Mouse (Mus musculus): ENCODE results near the gene Prkca.

The Prkca gene

DNA sequence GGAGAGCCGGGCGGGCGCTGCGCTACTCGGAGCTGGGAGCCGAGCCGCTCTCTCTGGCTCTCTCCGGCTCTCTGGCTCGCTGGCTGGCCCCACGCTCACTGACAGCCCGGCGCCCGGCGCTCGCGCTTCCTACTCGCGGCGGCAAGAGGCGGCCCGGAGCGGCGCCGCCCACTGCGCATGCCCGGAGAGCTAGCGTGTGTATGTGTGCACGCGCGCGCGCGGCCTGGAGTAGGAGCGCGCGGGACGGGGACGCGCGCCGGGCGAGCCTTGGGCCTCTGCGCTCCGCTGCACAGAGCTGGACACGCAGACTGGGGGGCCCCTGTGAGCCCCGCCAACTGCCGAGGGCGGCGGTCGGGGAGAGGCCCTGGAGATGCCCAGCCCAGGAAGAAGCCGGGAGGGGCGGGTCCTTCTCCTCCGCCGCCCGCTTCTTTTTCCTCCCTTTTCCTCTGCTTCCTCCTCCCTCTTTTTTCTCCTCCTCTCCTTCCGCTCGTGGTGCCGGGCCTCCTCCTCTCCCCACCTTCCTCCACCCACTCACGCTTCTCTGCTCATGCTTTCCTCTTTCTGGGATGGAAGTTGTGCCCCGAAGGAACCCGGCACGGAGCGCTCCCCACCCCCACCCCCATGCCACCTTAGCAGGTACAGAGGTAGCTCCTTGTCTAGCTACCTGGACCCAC, at the start of gene Prkca:
Gene Prkca, minus strand, starts transcription at position 140 of the 674 bp plus-strand sequence.
- DNase-seq (ENCODE audit: low spot score in 2 of 2): peak; percentile 76 to 94

DNA sequence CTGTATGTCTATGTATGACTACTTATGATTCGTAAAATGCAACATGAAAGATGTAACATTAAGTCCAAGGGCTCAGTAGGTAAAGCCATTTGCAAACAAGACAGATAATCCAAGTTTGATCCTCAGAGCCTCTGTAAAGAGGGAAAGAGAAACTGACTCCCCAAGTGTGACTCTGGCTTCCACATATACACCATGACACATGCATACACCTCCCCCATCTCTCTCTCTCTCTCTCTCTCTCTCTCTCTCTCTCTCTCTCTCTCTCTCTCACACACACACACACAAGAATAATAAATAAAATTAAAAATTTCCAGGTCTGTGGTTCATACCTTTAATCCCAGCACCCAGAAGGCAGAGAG, 41.9 kb upstream of the Prkca start:
- DNase-seq (ENCODE audit: low spot score in 2 of 2): no peak

DNA sequence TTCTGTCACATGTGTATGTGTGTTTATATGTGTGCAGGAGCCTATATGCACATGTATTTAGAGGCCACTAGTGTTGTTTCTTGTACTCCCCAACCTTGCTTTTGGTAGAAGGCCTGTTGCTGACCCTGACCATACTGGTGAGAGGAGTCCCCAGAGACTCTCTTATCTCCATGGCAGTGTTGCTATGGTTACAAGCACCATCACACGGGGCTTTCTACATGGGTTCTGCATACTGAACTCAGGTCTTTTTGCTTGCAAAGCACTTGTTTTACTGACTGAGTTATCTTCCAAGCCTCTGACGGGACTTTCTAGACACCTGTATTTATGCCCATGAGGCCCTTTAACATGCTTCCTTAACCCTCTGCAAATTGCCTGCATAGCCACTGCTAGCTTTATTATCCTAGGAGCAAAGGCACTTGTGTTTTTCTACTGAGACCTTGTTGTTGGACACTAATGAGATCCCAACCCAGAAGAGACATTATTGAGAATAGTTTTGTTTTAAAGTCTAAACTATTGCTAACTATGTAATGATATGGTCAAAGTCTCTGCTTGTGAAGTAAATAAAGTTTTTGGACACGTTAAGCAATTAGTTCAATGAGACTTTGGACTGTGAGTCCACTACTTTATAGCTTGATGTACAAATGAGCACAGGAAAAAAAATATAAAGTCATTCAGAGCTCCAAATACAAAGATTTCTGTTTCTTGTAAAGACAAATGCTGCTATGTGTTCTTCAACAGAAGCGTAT, 41.4 kb upstream of the Prkca start:
- DNase-seq (ENCODE audit: low spot score in 2 of 2): no peak

DNA sequence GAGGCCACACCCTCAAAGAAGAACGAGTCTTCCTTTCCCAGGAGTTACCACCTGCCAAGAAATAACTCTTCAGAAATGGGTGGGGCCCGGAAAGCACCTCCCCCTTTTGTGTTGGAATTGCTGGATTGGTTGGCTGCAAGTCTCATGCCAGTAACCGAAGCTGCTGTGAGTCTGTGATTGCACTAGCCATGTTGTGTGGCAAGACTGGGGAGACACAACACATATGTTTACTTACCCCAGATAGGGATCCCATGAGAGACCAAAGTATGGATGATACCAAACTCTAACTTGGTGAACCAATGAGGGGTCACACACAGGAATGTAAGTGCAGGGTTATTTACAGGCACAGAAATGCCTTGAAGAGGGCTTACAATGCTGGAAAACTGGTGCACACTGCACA, 38.9 kb upstream of the Prkca start:
- DNase-seq (ENCODE audit: low spot score in 2 of 2): no peak

DNA sequence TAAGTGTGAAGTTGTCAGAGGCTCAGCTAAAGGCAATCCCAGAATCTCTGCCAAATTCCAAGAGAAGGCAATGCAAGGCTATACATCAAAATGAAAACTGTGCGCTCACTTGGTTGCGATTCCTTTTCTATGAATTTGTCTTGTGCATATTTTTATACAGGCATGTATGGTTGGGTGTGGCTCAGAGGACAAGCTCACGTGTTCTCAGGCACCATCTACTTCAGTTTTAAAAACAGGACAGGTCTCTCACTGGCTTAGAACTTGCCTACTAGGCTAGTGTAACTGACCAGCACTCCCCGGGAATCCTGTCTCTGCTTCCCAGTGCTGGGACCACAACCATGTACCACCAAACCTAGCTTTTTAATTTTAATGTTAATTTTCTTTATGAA, 34.6 kb upstream of the Prkca start:
- DNase-seq (ENCODE audit: low spot score in 2 of 2): no peak

DNA sequence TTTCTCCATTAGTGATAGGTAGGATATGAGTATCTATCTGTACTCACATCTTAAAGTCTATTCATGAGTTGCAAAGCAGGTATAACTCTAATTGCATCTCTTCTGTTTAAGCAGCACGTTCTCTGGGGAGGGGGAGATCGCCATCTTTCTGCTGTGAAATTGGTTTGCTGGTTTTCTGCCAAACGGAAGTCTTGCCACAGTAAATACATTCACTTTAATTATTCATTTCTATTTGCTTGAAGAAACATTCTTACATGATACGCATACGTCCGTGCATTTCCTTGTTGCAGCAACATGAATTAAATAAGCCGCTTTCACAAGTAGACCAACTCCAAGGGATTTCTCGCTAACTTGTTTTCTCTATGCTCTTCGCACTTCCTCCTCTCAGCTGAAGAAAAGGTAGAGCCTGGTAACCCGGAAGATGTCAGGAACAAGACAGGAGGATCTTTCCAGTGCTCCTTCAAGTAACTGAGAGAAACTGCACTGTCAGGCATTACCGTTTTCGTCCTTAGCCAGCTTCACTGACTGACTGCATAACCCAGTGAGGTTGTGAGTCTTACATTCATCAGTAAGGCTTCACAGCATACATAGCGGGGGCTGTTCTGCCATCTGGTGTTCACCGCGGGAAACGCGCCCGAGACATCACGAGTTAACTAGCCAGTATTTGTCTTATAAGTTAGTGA, 34.1 kb upstream of the Prkca start:
- peak; percentile 52 to 90 for DNase-seq (ENCODE audit: low spot score in 2 of 2)

DNA sequence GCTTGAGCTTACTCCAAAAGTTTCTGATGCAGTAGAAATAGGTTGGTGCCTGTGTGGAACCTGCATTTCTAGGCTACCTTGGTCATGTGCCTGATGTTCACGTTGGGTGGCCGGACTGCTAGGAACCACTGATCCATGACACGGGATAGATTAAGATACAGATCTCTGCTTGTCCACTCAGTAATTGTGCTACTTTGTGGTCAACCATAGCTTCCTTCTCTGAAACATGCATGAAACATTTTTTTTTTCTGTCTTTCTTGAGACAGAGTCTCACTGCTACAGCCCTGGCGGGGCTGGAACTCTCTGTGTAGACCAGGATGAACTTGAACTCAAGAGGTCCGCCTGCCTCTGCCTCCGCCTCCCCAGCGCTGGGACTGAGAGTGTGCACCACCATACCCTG, 33.1 kb upstream of the Prkca start:
- no peak for DNase-seq (ENCODE audit: low spot score in 2 of 2)

DNA sequence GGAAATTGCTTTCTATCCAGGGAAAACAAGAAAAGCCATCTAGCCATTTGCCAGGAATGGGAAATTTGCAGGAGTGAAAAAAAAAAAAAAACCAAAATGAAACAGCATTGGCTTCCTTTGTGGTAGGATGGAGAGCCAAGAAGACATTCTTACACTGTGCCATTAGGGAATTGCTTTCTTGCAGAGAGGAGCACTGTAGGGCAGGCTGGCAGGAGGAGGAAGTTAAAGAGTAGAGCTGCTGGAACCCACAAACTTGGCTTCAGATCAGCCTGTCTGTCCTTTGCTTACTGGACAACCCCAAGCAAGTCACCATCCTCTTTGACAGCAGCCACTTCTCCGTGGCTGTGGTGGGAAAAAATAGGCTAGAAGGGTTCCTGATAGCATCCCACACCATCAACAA, 23.3 kb upstream of the Prkca start:
- DNase-seq (ENCODE audit: low spot score in 2 of 2): no peak

DNA sequence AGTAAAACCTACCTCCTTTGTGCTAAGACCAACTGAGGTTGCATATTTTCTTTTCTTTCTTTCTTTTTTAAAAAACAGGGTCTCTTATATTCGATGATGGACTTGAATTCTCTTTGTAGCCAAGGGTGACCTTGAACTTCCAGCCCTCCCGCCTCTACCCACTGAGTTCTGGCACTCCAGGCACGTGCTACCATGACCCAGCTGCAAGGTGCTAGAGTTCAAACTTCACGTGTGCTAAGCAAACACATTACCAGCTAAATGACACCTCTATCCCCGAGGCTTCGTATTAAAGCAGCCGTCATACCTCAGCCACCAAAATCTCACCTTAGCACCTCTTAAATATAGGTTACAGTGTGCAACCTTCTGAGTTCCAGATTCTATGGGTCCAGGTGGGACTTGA, 21.9 kb upstream of the Prkca start:
- no peak for DNase-seq (ENCODE audit: low spot score in 2 of 2)

DNA sequence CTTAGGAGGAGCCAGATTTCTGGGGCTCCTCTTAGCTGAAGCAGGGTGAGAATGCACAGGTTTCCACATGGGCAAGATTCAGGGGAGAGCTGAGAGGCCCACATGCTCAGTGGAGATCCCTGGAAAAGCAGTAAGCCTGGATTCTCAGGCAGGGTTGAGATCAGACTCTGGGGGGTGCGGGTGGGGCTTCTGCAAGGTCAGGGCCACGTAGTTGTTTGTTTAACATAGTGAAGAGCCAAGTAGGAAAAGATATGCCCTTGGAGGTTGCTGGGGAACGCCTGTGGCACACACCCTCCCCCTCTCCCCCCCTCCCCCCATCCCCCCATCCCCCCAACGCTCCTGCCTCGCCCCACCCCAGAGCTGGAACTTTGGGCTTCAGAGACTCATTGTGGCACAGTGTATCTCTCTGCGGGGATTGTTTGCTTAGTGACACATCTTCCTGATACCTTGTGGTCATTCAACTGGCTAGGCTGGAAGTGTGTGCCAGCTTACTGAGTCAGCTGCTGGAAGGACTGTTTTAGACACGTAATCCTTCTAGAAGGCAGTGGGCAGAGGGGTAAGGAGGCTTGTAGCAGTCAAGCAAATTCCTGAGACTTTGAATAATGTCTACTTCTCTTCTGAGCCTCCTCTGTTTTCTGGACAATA, 21.3 kb upstream of the Prkca start:
- no peak for DNase-seq (ENCODE audit: low spot score in 2 of 2)

DNA sequence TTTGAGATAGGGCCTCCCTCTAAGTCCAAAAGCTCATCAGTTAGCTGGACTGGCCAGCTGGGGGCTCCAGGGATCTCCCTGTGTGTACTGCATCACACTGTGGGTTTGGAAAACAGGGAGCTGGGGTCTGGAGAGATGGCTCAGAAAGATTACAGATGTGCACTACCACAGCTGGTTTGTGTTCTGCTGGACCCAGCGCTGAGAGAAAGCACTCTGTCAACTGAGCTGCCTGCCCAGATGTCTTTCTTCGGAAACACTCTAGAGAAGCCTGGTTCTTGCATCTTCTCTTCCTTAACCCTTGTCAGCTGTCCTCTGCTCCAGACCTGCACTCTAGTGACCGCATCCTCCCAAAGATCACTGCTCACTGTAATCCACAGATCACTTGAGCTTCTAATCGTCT, 20.3 kb upstream of the Prkca start:
- DNase-seq (ENCODE audit: low spot score in 2 of 2): no peak

DNA sequence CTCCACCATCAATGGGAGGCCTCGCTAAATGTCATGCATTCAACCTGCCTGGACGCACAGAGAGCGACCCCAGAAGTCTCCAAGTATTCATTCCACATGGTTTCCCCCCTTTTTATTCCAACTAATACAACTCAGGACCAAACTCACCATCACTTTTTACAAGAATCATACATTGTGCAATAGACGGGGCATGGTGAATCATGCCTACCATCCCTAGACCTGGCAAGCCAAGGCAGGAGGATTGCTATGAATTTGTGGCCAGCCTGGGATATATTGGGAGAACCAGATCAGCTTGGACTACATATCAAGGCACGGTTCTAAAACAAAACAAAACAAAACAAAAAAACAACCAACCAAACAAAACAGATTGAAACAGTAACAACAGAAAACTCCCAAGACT, 19.2 kb upstream of the Prkca start:
- no peak for DNase-seq (ENCODE audit: low spot score in 2 of 2)

DNA sequence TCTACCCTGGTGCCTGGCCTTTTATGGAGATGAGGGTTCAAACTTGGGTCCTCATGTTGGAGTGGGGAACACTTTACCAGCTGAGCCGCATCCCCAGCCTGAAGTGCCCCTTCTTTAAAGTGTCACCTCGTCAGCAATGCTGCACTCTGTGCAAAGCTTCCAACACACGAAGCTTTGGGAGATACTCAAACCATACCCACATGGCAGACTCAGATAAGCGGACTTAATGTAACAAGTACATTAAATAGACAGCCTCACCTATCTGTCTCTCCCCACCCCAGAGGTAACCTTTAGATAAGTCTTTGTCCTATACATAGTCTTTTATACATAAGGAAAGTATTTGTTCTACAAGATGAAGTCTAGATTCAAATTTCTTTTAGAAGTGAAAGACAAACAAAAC, 17.3 kb upstream of the Prkca start:
- no peak for DNase-seq (ENCODE audit: low spot score in 2 of 2)

DNA sequence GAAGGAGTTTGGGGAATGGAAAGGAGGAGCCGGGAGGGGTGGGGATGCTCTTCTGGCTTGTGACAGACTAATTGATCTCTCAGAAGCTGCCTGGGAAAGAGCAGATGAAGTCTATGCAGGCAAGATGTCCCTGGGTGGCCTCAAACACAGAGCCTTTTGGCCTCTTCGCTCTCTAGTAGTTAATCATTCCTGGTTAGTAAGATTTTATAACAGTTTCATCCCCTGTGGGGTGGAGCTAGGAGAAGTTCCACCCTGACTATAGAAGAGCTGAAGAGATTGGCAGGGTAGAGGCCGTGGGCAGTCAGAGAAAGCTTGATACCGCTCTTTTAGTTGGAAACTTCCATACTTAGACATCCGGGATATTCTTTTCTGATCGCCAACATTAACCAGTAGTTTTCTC, 15.2 kb upstream of the Prkca start:
- DNase-seq (ENCODE audit: low spot score in 2 of 2): no peak

DNA sequence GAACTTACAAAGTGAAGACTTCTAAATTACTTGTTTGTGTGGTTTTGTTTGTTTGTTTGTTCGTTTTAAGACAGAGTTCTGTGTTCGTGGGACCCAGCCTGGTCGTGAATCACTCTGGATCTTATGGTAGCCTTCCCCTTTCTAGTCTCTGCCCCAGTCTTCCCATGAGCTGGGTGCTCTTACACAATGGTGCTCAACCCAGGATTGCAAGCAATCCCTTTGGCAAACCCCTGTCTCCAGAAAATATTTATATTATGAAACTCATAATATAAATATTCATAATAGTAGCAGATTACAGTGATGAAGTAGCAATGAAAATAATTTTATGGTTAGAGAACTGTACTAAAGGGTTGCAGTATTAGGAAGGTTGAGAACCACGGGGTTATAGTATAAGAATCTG, 12.3 kb upstream of the Prkca start:
- no peak for DNase-seq (ENCODE audit: low spot score in 2 of 2)

DNA sequence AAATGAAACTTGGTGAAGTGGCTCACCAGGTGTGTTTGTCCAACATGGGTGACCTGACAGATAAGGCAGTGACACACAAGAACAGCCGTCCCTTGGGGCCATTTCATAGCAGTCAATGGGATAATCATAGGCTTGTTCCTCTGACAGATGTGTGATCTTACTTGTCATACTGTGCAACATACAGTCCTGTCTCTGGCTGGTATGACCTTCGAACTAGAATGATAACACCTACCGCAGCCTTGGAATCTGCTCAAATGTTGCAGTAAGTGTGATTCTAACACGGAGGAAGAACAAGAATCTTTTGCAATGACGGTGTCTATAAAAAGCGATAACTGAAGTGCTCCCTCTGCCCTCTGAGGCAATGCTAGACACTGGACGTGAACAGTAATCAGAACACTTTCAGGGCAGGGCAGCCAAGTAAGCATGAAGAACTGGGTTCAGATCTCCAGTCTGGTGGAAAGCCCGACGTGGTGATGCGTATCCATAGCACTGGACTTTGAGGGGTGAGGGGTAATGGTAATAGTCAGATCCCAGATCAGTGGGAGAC, 9.2 kb upstream of the Prkca start:
- DNase-seq (ENCODE audit: low spot score in 2 of 2): no peak

DNA sequence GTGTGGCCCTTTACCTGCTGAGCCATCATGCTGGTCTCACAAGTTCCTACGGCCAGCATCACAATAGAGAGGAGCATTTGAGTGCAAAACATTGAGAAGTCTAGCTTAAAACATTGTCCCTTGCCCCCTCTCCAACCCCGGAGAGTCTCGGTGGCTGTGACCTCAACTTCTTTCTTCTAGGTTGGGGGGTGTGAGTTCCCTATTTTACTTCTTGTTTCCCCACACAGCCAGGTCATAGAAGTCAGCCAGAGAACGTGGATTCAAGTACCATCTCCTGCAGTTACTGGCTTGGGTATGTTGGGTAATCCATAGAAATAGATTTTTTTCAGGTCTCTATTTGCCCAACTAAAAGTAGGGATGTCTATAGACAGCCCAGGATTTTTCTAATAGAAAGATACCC, 7.1 kb upstream of the Prkca start:
- DNase-seq (ENCODE audit: low spot score in 2 of 2): no peak

DNA sequence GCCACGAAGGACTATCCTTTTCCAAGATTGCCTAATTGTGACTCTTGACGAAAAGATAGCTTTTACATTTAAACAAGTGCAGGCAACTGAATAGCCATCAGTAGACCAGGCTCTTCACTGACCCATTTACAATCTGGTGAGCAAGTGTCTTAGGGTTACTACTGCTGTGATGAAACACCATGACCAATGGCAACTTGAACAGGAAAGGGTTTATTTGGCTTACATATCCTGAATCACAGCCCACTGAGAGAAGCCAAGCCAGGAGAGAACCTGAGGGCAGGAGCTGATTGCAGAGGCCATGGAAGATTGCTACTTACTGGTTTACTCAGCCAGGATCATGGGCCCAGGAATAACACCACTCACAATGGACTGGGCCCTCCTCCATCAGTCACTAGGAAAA, 1.6 kb upstream of the Prkca start:
- no peak for DNase-seq (ENCODE audit: low spot score in 2 of 2)

DNA sequence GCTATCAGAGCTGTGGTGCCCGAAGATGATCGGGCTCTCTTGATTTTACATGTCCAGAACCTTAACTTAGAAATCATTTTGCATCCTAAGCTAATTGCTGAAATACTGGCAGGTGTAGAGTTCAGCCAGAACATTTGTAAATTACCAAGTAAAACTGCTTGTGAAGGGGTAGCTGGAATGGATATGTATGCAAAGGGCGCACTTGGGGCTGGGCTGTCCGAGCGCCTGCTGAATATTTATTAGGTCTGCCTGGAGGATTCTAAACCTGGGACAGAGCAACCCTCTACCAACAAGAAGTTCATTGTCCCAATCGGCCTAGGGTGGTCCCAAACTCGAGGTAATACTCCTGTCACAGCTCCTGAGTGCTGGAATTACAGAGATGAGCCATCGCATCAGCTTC, 1.0 kb upstream of the Prkca start:
- no peak for DNase-seq (ENCODE audit: low spot score in 2 of 2)

DNA sequence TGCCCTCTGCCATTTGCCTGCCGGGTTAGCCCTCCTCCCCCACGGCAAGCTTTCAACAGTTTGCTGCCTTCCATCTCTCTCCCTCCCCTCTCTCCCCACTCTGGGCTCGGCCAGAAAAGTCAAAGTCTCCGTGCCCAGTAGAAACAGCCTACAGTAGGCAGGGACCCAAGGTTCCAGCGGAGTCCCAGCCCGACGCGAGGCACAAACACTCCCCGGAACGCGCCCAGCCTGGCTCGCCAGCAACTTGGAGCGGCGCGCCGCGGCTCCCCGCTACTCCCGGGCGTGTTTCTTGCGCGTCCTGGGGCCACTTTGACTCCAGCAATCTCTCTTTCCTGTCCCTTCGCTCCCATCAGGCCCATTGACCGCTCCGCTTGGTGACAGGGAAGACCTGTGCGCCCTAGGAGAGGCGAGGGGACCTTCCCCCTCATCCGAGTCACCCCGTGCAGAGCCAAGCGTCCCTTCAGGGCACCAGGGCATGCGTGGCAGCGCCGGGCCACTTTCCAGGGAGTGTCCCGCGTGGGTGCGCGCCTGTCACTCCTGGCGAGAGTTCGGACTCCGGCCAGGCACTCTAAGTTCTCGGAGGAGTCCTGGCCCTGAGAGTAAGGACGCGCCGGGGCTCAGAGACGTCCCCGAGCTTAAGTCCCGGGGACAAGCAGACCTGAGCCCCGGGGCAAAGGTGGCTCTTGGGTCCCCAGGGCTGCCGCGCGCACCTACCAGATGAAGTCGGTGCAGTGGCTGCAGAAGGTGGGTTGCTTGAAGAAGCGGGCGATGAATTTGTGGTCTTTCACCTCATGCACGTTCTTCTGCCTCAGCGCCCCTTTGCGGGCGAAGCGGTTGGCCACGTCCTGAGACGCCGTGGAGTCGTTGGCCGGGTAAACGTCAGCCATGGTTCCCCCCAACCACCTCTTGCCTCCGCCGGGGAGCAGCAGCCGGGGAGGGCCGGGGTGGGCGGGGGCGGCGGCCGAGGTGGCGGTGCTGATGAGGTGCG, 653 bp downstream of the Prkca start, which contains the start of gene Apoh:
Gene Apoh, plus strand, starts transcription at position 574 of the 988 bp plus-strand sequence.
- DNase-seq (ENCODE audit: low spot score in 2 of 2): peak in 1 of 2 experiments; percentile 15

DNA sequence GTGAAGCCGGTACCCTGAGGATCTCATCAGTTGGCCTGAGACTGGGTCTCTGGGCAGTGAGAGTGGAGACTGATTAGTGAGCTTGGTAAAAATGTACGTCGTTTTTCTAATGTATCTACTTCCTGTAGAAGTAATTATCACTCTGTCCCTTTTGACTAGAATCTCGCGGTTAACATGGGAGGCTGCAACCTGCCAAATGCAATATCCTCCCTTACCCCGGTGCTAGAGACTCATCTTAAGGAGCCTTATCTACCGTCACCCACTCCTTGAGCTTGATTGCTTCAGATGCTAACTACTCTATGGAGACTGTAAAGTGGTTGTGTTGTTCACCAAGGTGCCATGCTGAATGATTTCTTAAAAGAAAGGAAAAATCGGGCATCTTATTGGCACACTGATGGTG, 1.9 kb downstream of the Prkca start:
- DNase-seq (ENCODE audit: low spot score in 2 of 2): no peak
